Mouse (Mus musculus) heart, embryonic 12.5 days (tissue): ENCODE data around the gene Srrm1. TPM values are rescaled to one million over a fixed set of nuclear protein-coding genes. Genes with fewer than 3 reads are reported as not detected.

Source experiments
- ATAC-seq: fragments of 200-750 bp; cut with Nextera tagmentation; 2 replicates; pipeline ENCODE4 v1.8.0; 2017; ENCODE audit warnings: moderate TSS enrichment, moderate library complexity; ENCODE audit not compliant: insufficient number of reproducible peaks, low FRiP score
- H3K27ac ChIP-seq: fragments of 300-500 bp; sonication (generic); 2 replicates; pipeline ENCODE4 v1.5.1; 2016; ENCODE audit warnings: mild to moderate bottlenecking, moderate library complexity; ENCODE audit not compliant: poor library complexity, severe bottlenecking
- H3K27me3 ChIP-seq: fragments of 300-500 bp; sonication (generic); replicated peaks from 2 replicates; pipeline ENCODE4 v1.6.1; 2016; ENCODE audit warnings: mild to moderate bottlenecking, moderate library complexity
- H3K36me3 ChIP-seq: fragments of 300-500 bp; sonication (generic); 2 replicates; pipeline ENCODE4 v1.6.1; 2016; ENCODE audit warnings: mild to moderate bottlenecking, moderate library complexity
- H3K4me1 ChIP-seq: fragments of 300-500 bp; sonication (generic); replicated peaks from 2 replicates; pipeline ENCODE4 v1.6.1; 2016; ENCODE audit warnings: mild to moderate bottlenecking
- H3K4me2 ChIP-seq: fragments of 300-500 bp; sonication (generic); 2 replicates; pipeline ENCODE4 v1.6.1; 2016; ENCODE audit warnings: mild to moderate bottlenecking, moderate library complexity
- H3K4me3 ChIP-seq: fragments of 300-500 bp; sonication (generic); 2 replicates; pipeline ENCODE4 v1.5.1; 2016; ENCODE audit warnings: mild to moderate bottlenecking
- H3K9ac ChIP-seq: fragments of 300-500 bp; sonication (generic); 2 replicates; pipeline ENCODE4 v1.6.1; 2016; ENCODE audit warnings: mild to moderate bottlenecking, moderate library complexity
- H3K9me3 ChIP-seq: fragments of 300-500 bp; sonication (generic); replicated peaks from 2 replicates; pipeline ENCODE4 v1.6.1; 2016; ENCODE audit warnings: mild to moderate bottlenecking, moderate library complexity
- WGBS: fragments of 180-500 bp; shearing (Covaris S2); methylation state at CpG from one replicate; pipeline ENCODE4 v1.1.7; 2016; 5-methylcytosine and 5-hydroxymethylcytosine counted together
- polyA plus RNA-seq: library from polyadenylated mRNA; unstranded; fragments of >200 nt; fragmentation: Nextera tagmentation; extraction: Ambion mirVana; gene quantifications from 2 replicates; pipeline ENCODE4 v1.2.1, GENCODE M21; 2016

Srrm1 gene
- polyA plus RNA-seq, 1 experiment from 2014 or later, result 170 TPM

DNA sequence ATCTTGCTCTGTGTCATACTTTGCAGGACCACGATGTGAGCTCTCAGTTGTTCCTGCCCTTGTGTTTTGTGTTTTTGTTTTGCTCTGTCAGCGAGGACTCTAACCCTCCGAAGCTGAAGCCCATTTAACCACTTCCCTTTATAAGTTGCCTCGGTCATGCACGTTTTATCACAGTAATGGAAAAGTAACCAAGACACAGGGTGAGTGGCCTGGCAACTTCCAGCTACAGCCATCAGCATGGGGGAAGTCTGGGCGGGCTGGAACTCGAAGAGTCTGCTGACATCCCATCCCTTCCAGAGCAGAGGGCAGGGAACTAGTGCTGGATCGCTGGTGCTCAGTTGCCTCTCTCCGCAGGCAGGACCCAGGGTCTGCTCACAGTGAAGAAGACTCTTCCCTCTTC lies 37.8 kb downstream of the Srrm1 start:
- Histone ChIP-seq H3K4me2 (no peak overlapping the region), H3K9me3 (peaks cover 8% of the 10 kb centered on the region; the same call in 1 of the 2 replicates), H3K36me3 (peaks cover 52% of the 10 kb centered on the region), H3K27me3 (no peaks in the 10 kb centered on the region), H3K4me3 (no peak overlapping the region), H3K27ac (no peak overlapping the region), H3K4me1 (peaks cover 29% of the 10 kb centered on the region), H3K9ac (no peak overlapping the region)
- 96% methylated on average over 9 of the region's 9 CpGs for WGBS
- no peak for ATAC-seq

- H3K9ac ChIP-seq, result 0 out of 2 replicates have a peak overlapping the region, but pooled peaks have one; percentile 18
- H3K4me1 ChIP-seq, result peaks cover 35% of the 10 kb centered on the region
- no peak for ATAC-seq
- H3K27me3 ChIP-seq, result no peaks in the 10 kb centered on the region
- peak overlapping the region; percentile 47 for H3K4me2 ChIP-seq
- H3K36me3 ChIP-seq, result peaks cover 43% of the 10 kb centered on the region
- 30% methylated on average over 11 of the region's 11 CpGs for WGBS
- no peak overlapping the region for H3K4me3 ChIP-seq
- H3K9me3 ChIP-seq, result peaks cover 8% of the 10 kb centered on the region; the same call in 1 of the 2 replicates
- peak overlapping the region; percentile 94 for H3K27ac ChIP-seq
These were observed 38.7 kb downstream of the Srrm1 start for GRCm38 (mm10) chr4:135314419-135314832.

DNA sequence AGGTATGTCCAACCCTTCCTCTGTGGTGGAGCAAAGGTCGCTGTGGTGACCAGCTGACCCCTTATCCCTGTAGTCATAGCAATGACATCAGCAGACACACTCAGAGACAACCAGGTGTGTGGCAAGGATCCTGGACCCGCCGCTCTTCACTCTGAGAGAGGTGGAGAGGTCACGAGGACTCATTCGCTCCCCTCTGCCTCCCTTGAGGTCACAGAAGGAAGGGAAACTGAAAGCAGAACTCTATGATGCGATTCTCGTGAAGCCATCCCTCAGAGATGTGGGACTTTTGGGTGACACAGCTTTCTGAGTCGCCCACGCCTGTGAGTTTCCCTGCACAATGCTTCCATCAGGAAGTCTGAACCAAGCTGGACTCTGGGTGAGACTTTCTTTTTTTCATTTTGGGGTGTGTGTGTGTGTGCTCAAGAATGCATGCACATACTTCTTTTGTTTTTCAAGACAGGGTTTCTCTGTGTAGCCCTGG lies 39.3 kb downstream of the Srrm1 start:
- no peak overlapping the region; the same call in 1 of the 2 replicates for H3K4me3 ChIP-seq
- H3K36me3 ChIP-seq, result peaks cover 38% of the 10 kb centered on the region
- peak; percentile 3; the same call in 1 of the 2 replicates for ATAC-seq
- H3K9me3 ChIP-seq, result peaks cover 8% of the 10 kb centered on the region; the same call in 1 of the 2 replicates
- H3K9ac ChIP-seq, result peak overlapping the region; percentile 4; the same call in 1 of the 2 replicates
- H3K4me1 ChIP-seq, result peaks cover 41% of the 10 kb centered on the region
- no peaks in the 10 kb centered on the region for H3K27me3 ChIP-seq
- WGBS, result 48% methylated on average over 9 of the region's 9 CpGs
- peak overlapping the region; percentile 47 for H3K4me2 ChIP-seq
- peak overlapping the region; percentile 94 for H3K27ac ChIP-seq

- no peak overlapping the region; the same call in 1 of the 2 replicates for H3K4me3 ChIP-seq
- H3K27ac ChIP-seq, result peak overlapping the region; percentile 94
- ATAC-seq, result peak; percentile 61
These were observed 39.9 kb downstream of the Srrm1 start for GRCm38 (mm10) chr4:135313111-135313691.

DNA sequence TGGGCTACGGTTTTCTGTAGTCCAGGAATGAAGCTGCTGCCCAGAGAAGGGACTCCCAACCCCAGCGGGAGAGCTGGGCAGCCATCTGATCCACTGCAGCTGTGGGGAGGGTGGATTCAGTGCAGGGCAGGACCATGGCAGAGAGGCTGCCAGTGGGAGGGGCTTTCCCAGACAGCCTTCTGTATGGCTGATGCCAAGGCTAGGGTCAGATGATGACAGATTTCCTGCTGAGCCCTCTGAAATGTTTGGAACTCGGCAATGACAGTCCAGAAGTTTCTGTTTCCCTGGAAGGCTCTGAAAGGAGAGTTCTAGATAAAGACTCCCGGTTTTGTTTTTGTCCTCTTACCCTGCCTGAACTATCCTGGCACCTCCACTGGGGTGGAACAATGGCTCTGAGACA lies 40.4 kb downstream of the Srrm1 start:
- Histone ChIP-seq H3K9ac (peak overlapping the region; percentile 2; the same call in 1 of the 2 replicates), H3K4me1 (peaks cover 52% of the 10 kb centered on the region), H3K27me3 (no peaks in the 10 kb centered on the region), H3K36me3 (peaks cover 31% of the 10 kb centered on the region), H3K9me3 (peaks cover 8% of the 10 kb centered on the region; the same call in 1 of the 2 replicates), H3K4me3 (no peak overlapping the region), H3K4me2 (peak overlapping the region; percentile 47), H3K27ac (peak overlapping the region; percentile 94)
- ATAC-seq, result peak; percentile 51; the same call in 1 of the 2 replicates
- WGBS, result 16% methylated on average over 4 of the region's 4 CpGs

More at GRCm38 (mm10) chr4:135313111-135313691, 39.9 kb downstream of the Srrm1 start:
- H3K4me1 ChIP-seq, result peaks cover 47% of the 10 kb centered on the region
- peak overlapping the region; percentile 4; the same call in 1 of the 2 replicates for H3K9ac ChIP-seq
- H3K4me2 ChIP-seq, result peak overlapping the region; percentile 47
- H3K9me3 ChIP-seq, result peaks cover 8% of the 10 kb centered on the region; the same call in 1 of the 2 replicates
- WGBS, result 18% methylated on average over 17 of the region's 17 CpGs
- H3K27me3 ChIP-seq, result no peaks in the 10 kb centered on the region
- H3K36me3 ChIP-seq, result peaks cover 32% of the 10 kb centered on the region

DNA sequence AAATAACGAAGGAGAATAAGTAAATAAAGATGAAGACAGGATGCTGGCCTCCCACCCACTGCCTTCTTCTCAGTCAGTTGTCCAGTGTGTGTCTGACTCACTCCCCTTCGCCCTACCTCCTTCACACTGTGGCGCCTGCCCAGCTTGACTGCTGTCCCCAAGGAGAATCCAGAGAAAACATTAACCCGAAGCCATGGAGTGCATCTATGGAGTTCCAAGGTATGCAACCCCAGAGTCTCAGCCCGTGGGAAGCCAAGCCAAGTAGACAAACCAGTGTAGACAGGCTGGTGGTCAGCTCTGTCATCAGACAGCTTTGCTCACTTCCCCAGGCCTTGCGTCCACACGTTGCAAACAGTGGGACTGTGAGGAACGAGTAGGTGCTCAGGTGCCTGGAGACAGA lies 42.8 kb downstream of the Srrm1 start:
- Histone ChIP-seq H3K4me1 (peaks cover 67% of the 10 kb centered on the region), H3K36me3 (peaks cover 7% of the 10 kb centered on the region), H3K27me3 (no peaks in the 10 kb centered on the region), H3K9ac (no peak overlapping the region), H3K27ac (no peak overlapping the region), H3K4me2 (no peak overlapping the region), H3K9me3 (peaks cover 7% of the 10 kb centered on the region; the same call in 1 of the 2 replicates), H3K4me3 (no peak overlapping the region)
- WGBS, result 87% methylated on average over 8 of the region's 8 CpGs
- no peak for ATAC-seq

DNA sequence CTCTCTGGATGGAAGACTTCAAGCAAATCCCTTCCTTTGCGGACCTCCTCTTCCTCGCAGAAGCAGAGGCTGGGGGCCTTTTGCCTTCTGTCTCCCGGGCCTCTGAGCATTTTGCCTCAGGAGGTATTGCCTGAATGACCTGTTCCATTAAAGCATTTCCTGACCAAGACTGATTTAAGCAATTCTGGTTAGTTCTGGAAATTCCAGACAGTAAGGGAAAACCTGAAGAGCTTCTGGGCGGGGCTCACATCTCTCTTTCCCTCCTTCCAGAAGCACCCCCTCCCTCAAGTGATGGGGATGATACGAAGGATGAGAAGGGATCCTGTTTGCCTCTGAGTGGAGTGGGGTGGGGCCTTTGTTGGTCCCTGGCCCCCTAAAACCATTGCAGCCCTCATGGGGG lies 43.4 kb downstream of the Srrm1 start:
- peaks cover 3% of the 10 kb centered on the region; the same call in 1 of the 2 replicates for H3K9me3 ChIP-seq
- peak overlapping the region; percentile 80 for H3K27ac ChIP-seq
- no peaks in the 10 kb centered on the region for H3K27me3 ChIP-seq
- no peak for ATAC-seq
- 0 out of 2 replicates have a peak overlapping the region, but pooled peaks have one; percentile 9 for H3K4me2 ChIP-seq
- H3K36me3 ChIP-seq, result peaks cover under 1% of the 10 kb centered on the region
- H3K4me3 ChIP-seq, result no peak overlapping the region
- 43% methylated on average over 5 of the region's 5 CpGs for WGBS
- peaks cover 65% of the 10 kb centered on the region for H3K4me1 ChIP-seq
- 0 out of 2 replicates have a peak overlapping the region, but pooled peaks have one; percentile 18 for H3K9ac ChIP-seq

- no peaks in the 10 kb centered on the region for H3K36me3 ChIP-seq
- WGBS, result 22% methylated on average over 9 of the region's 9 CpGs
- H3K9ac ChIP-seq, result 0 out of 2 replicates have a peak overlapping the region, but pooled peaks have one; percentile 18
- ATAC-seq, result no peak
- peaks cover 60% of the 10 kb centered on the region for H3K4me1 ChIP-seq
- no peaks in the 10 kb centered on the region for H3K27me3 ChIP-seq
- H3K4me3 ChIP-seq, result no peak overlapping the region
- peak overlapping the region; percentile 80 for H3K27ac ChIP-seq
- H3K9me3 ChIP-seq, result peaks cover 3% of the 10 kb centered on the region; the same call in 1 of the 2 replicates
- H3K4me2 ChIP-seq, result 0 out of 2 replicates have a peak overlapping the region, but pooled peaks have one; percentile 9
These were observed 43.9 kb downstream of the Srrm1 start for GRCm38 (mm10) chr4:135309112-135309659.

GRCm38 (mm10) chr4:135306971-135307632 lies 46.0 kb downstream of the Srrm1 start:
- Histone ChIP-seq H3K9ac (no peak overlapping the region), H3K9me3 (peaks cover 3% of the 10 kb centered on the region; the same call in 1 of the 2 replicates), H3K4me2 (no peak overlapping the region; the same call in 1 of the 2 replicates), H3K4me1 (peaks cover 39% of the 10 kb centered on the region), H3K4me3 (no peak overlapping the region), H3K27ac (peak overlapping the region; percentile 3; the same call in 1 of the 2 replicates), H3K27me3 (no peaks in the 10 kb centered on the region), H3K36me3 (no peaks in the 10 kb centered on the region)
- peak; percentile 30; the same call in 1 of the 2 replicates for ATAC-seq
- WGBS, result 51% methylated on average over 17 of the region's 17 CpGs

DNA sequence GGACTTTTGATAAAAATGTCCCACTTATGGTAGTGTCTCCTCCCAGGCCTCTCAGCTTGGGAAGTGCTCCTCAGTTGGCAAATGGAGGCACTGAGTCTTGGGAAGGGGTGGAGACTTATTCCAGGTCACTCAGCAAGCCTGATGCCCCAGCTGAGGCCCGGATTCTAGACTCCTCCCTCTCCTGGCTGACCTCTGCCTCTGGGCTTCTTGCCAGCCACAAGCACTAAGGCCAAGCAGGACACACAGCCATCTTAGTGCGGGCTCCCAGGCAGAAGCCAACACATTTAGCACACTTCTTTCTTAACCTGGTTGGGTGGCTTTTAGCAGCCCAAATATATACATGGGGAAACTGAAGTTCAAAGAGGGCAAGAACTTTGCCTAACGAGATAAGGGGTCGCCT lies 46.6 kb downstream of the Srrm1 start:
- no peak for ATAC-seq
- peaks cover 39% of the 10 kb centered on the region for H3K4me1 ChIP-seq
- WGBS, result 50% methylated on average over 4 of the region's 4 CpGs

More for the DNA sequence above, 46.6 kb downstream of the Srrm1 start:
- Histone ChIP-seq H3K4me3 (no peak overlapping the region), H3K4me2 (no peak overlapping the region), H3K27me3 (no peaks in the 10 kb centered on the region), H3K27ac (no peak overlapping the region), H3K36me3 (no peaks in the 10 kb centered on the region), H3K9me3 (peaks cover 3% of the 10 kb centered on the region; the same call in 1 of the 2 replicates), H3K9ac (no peak overlapping the region)
